Mouse (Mus musculus) intestine, postnatal 0 days (tissue): ENCODE measurements around the gene Ppat. TPM values are rescaled to one million over a fixed set of nuclear protein-coding genes. Genes with fewer than 3 reads are reported as not detected.

Source experiments
- ATAC-seq: fragments of 200-750 bp; cut with Nextera tagmentation; 2 replicates; pipeline ENCODE4 v1.8.0; 2017; ENCODE audit warnings: mild to moderate bottlenecking, moderate TSS enrichment, moderate library complexity
- H3K27ac ChIP-seq: fragments of 300-500 bp; sonication (generic); 2 replicates; pipeline ENCODE4 v1.5.1; 2014; ENCODE audit warnings: mild to moderate bottlenecking, low read depth, low read length, moderate library complexity
- H3K27me3 ChIP-seq: fragments of 300-500 bp; sonication (generic); replicated peaks from 2 replicates; pipeline ENCODE4 v1.6.1; 2014; ENCODE audit warnings: low read length, mixed read lengths; ENCODE audit not compliant: control insufficient read depth, insufficient read depth
- H3K36me3 ChIP-seq: fragments of 300-500 bp; sonication (generic); 2 replicates; pipeline ENCODE4 v1.6.1; 2014; ENCODE audit warnings: mild to moderate bottlenecking, moderate library complexity; ENCODE audit not compliant: control insufficient read depth, insufficient read depth
- H3K4me1 ChIP-seq: fragments of 300-500 bp; sonication (generic); replicated peaks from 2 replicates; pipeline ENCODE4 v1.6.1; 2014; ENCODE audit warnings: antibody characterized with exemption, low read length, mixed read lengths; ENCODE audit not compliant: control insufficient read depth, insufficient read depth
- H3K4me2 ChIP-seq: fragments of 300-500 bp; sonication (generic); replicated peaks from 2 replicates; pipeline ENCODE4 v1.6.1; 2014; ENCODE audit warnings: low read depth, mild to moderate bottlenecking, moderate library complexity
- H3K4me3 ChIP-seq: fragments of 300-500 bp; sonication (generic); 2 replicates; pipeline ENCODE4 v1.5.1; 2014; ENCODE audit warnings: low read depth, low read length
- H3K9ac ChIP-seq: fragments of 300-500 bp; sonication (generic); 2 replicates; pipeline ENCODE4 v1.6.1; 2014; ENCODE audit warnings: mild to moderate bottlenecking, low read depth, low read length
- H3K9me3 ChIP-seq: fragments of 300-500 bp; sonication (generic); 2 replicates; pipeline ENCODE4 v1.6.1; 2016; ENCODE audit warnings: mixed run types; ENCODE audit not compliant: control insufficient read depth
- CTCF ChIP-seq: sonication (generic); IDR thresholded peaks from 2 replicates; pipeline ENCODE4 v1.5.1; 2016; ENCODE audit warnings: low read depth, mild to moderate bottlenecking, control low read depth, antibody characterized with exemption, moderate library complexity
- WGBS: fragments of 180-500 bp; shearing (Covaris S2); extraction: QIAGEN DNeasy Blood & Tissue Kit; methylation state at CpG from one replicate; pipeline ENCODE4 v1.1.7; 2014; 5-methylcytosine and 5-hydroxymethylcytosine counted together
- polyA plus RNA-seq: library from polyadenylated mRNA; unstranded; fragments of >200 nt; fragmentation: Nextera tagmentation; extraction: Ambion mirVana; gene quantifications from 2 replicates; pipeline ENCODE4 v1.2.1, GENCODE M21; 2015

Gene Ppat
- polyA plus RNA-seq, 1 experiment from 2014 or later: 6.5 TPM

DNA sequence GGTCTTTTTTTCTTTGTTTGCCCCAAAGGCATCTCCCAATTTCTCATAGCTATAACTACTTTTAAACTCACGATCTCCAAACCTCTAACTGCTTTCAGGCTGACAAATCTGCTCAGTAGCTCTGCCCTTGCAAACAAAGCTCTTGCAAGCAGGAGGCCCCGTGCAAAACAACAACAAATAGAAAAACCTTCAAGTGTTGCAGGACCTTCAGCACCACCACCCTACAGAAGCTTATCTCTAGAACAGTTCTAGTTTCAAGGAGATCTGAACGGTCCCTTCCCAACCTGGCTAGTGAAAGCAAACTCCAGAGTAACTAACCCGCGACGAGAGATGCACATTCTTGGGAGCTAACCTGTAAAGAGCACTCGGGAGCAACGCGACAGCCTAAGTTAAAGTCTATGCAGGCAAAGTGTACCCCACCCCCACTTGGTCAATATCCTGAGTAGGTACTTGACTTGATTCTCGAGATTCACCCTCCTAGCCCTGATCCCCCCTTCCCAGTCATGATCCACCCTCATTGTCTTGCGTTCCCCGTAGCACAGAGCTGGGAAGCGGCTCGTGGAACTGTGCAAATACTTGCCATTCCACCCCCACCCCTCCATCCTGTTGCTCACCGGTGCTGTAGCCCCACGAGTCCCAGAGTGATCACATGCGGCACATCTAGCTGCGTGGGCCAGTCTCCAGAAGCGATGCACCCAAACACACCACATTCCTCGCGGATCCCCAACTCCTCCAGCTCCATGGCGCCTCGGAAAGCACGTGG is 854 bp downstream of the Ppat start:
- Histone ChIP-seq H3K9me3 (no peaks in the 10 kb centered on the region), H3K4me2 (peak overlapping the region; percentile 90), H3K27ac (peak overlapping the region; percentile 71), H3K9ac (peak overlapping the region; percentile 45), H3K4me3 (peak overlapping the region; percentile 73), H3K36me3 (no peaks in the 10 kb centered on the region), H3K4me1 (no peaks in the 10 kb centered on the region), H3K27me3 (no peaks in the 10 kb centered on the region)
- no peak for TF ChIP-seq CTCF
- ATAC-seq: no peak
- WGBS: under 1% methylated on average over 24 of the region's 24 CpGs

DNA sequence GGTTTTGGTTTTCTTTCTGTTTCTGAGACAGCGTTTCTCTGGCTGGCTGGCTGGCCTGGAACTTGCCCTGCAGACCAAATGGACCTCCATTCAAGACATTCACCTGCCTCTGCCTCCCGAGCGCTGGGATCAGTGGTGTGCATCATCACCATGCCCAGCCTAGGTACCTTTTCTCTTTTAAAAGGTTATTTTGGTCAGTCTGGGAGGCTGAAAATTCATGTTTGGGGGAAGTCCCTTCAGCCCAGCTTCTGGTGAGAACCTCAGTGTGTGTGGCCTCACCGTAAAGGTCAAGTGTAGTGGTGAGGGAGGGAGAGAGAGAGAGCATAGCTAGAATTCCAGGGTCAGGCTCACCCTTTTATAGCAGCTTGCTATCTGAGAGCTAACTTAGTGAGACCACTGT is 3.6 kb downstream of the Ppat start:
- no peak overlapping the region for H3K4me2 ChIP-seq
- no peak for TF ChIP-seq CTCF
- H3K9ac ChIP-seq: no peak overlapping the region
- H3K4me3 ChIP-seq: no peak overlapping the region
- H3K4me1 ChIP-seq: no peaks in the 10 kb centered on the region
- no peak overlapping the region for H3K27ac ChIP-seq
- 84% methylated on average over 4 of the region's 4 CpGs for WGBS
- no peaks in the 10 kb centered on the region for H3K9me3 ChIP-seq
- H3K27me3 ChIP-seq: no peaks in the 10 kb centered on the region
- no peak for ATAC-seq
- no peaks in the 10 kb centered on the region for H3K36me3 ChIP-seq

DNA sequence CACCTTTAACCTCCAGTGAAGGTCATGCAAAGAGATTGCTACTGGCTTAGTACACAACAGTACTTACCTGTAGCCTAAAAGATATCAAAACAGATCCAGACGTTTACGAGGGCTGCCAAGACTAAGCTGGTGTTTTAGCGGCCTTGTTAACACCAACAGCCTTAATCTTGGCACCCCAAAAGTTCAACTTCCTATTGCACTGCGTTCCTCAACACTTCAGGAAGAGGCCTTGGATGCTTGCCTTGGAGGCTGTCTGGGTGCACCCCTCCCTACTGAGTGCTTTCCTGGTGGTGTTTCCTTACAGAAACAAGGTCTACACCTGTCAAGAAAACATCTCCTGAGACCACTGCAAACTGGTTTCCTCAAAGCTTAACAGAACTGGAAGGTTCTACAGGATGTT is 4.2 kb downstream of the Ppat start:
- no peak overlapping the region for H3K4me2 ChIP-seq
- no peak for TF ChIP-seq CTCF
- H3K9me3 ChIP-seq: no peaks in the 10 kb centered on the region
- H3K4me1 ChIP-seq: no peaks in the 10 kb centered on the region
- H3K27me3 ChIP-seq: no peaks in the 10 kb centered on the region
- no peaks in the 10 kb centered on the region for H3K36me3 ChIP-seq
- H3K9ac ChIP-seq: no peak overlapping the region
- no peak overlapping the region for H3K4me3 ChIP-seq
- 60% methylated on average over 4 of the region's 4 CpGs for WGBS
- no peak for ATAC-seq
- H3K27ac ChIP-seq: no peak overlapping the region

DNA sequence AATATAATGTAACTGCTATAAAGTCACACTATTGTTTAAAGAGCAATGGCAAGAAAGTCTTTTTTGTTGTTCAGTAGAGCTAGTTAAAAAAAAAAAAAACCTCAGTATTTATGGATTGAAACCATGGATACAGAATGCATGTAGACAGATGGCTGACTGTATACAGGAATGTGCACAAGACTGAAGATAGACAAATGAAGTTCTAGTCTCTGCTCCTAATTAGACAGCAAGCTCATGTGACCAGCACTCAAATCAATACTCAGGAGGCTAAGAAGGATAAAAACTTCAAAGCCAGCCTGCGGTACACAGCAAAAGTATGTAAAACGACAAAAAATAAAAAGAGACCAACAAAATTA is 5.7 kb downstream of the Ppat start:
- H3K9ac ChIP-seq: no peak overlapping the region
- H3K9me3 ChIP-seq: no peaks in the 10 kb centered on the region
- H3K4me3 ChIP-seq: no peak overlapping the region
- no peak for ATAC-seq
- no peaks in the 10 kb centered on the region for H3K4me1 ChIP-seq
- H3K27ac ChIP-seq: no peak overlapping the region
- H3K4me2 ChIP-seq: no peak overlapping the region
- H3K27me3 ChIP-seq: no peaks in the 10 kb centered on the region
- no peaks in the 10 kb centered on the region for H3K36me3 ChIP-seq
- no peak for TF ChIP-seq CTCF
- WGBS: 75% methylated on average over 2 of the region's 2 CpGs

DNA sequence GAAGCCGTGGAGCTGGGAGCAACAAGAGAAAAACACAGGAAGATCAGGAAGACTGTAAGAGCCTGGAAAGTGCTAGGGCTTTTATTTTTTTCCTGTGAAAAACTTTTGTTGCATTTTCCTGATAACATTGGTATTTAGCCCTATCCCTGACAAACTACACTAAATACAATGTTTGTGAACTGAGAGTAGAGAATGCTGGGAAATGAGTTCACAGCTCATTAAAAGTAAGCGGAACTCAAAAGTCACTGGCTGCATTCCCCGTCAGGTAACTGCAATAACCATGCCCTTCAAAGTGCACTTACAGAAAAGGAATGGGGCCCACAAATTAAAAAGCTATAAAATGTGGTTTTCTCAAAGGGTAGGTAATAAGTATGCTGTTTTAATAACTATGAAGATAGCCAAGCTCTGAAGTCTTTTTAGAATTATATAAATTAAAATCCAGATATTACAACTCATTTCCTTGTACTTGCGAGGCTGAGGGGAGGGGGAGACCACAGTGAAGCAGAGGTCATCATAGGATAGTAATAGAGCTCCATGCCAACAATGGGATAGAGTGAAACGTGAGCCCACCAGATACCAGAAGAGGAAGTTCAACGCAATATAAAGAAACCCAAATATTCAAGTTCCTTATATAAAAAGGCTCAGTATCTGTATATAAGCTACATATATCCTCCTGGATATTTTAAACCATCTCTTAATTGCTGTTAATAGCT is 6.3 kb downstream of the Ppat start:
- no peak overlapping the region for H3K27ac ChIP-seq
- no peak overlapping the region for H3K4me3 ChIP-seq
- 61% methylated on average over 6 of the region's 6 CpGs for WGBS

DNA sequence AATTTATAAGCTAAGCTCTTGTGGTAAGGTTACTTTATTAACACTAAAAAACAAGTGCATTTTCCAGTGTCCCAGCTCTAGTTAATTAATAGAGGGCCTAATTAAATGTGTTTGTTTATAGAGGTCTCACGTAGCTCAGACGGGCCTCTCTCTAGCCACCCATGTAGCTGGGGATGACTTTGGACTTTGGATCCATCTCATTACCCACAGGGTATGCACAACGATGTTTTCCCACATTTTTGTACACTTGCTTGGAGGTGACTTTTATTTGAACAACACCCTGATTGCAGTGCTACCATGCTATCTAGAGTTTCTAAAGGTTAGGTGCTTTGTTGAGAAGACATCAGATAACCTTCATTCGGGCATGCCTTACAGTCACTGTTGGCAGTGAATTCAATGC is 8.9 kb downstream of the Ppat start:
- no peak overlapping the region for H3K4me2 ChIP-seq
- H3K9ac ChIP-seq: no peak overlapping the region
- peak; percentile 38; the same call in 1 of the 2 replicates for ATAC-seq
- no peak overlapping the region for H3K4me3 ChIP-seq
- 39% methylated on average over 4 of the region's 4 CpGs for WGBS
- H3K9me3 ChIP-seq: no peaks in the 10 kb centered on the region
- no peak for TF ChIP-seq CTCF
- no peak overlapping the region for H3K27ac ChIP-seq
- no peaks in the 10 kb centered on the region for H3K36me3 ChIP-seq
- H3K27me3 ChIP-seq: no peaks in the 10 kb centered on the region
- H3K4me1 ChIP-seq: no peaks in the 10 kb centered on the region

More for the DNA sequence above, 6.3 kb downstream of the Ppat start:
- H3K27me3 ChIP-seq: no peaks in the 10 kb centered on the region
- H3K9ac ChIP-seq: no peak overlapping the region
- H3K36me3 ChIP-seq: no peaks in the 10 kb centered on the region
- no peaks in the 10 kb centered on the region for H3K4me1 ChIP-seq
- no peak overlapping the region for H3K4me2 ChIP-seq
- TF ChIP-seq CTCF: no peak
- no peak for ATAC-seq
- H3K9me3 ChIP-seq: no peaks in the 10 kb centered on the region
